Comparison of ENCODE assay signal across 21 mouse cellular contexts in genomic region chr10:90970560-90970959, GRCm38 (mm10).
DNase-seq lines count a peak whose midpoint lies in the region; ATAC-seq lines count a peak whose summit lies in the region.
"Had no signal": no experiment of that assay in that cellular context is flagged by ENCODE, and none has a peak within 500 bp of the region (broad histone marks: within the 10 kb centered on the region; RNA-seq: fewer than 3 reads in every experiment).

No protein-coding gene starts in this region.

- 30% methylated on average over 4 of the region's 4 CpGs for WGBS in kidney, embryonic 16.5 days
- 56% methylated on average over 4 of the region's 4 CpGs for WGBS in neural tube, embryonic 15.5 days

- H3K27ac ChIP-seq in kidney, embryonic 16.5 days (ENCODE audit: low read length), result no peak overlapping the region
- no peak overlapping the region for H3K27ac ChIP-seq in neural tube, embryonic 15.5 days (replicated peaks)
- H3K27ac ChIP-seq: heart, adult 2 months; heart, embryonic 13.5 days; hindbrain, embryonic 13.5 days; limb, embryonic 15.5 days; liver, embryonic 14.5 days; stomach, postnatal 0 days had no signal

- no peak overlapping the region for H3K4me2 ChIP-seq in kidney, embryonic 16.5 days (replicated peaks; ENCODE audit: low read depth, low read length)
- H3K4me2 ChIP-seq in neural tube, embryonic 15.5 days, result no peak overlapping the region

- no peak for ATAC-seq in kidney, embryonic 16.5 days (ENCODE audit: low FRiP score, low TSS enrichment)
- ATAC-seq in neural tube, embryonic 15.5 days (ENCODE audit: low FRiP score), result no peak
- ATAC-seq: CD4-positive, CD25-positive, alpha-beta regulatory T cell, adult 4 months had no signal

- H3K36me3 ChIP-seq in kidney, embryonic 16.5 days (ENCODE audit: insufficient read depth, low read length), result no peaks in the 10 kb centered on the region
- 0 out of 2 replicates have a peak, but pooled peaks cover 6% of the 10 kb centered on the region for H3K36me3 ChIP-seq in neural tube, embryonic 15.5 days
- H3K36me3 ChIP-seq: G1E; heart, embryonic 13.5 days; limb, embryonic 15.5 days had no signal

- DNase-seq in embryo, embryonic 10 days (ENCODE audit: low spot score), result peak; percentile 66
- DNase-seq in embryo, embryonic 9.5 days (ENCODE audit: extremely low spot score), result no peak
- peak; percentile 10 to 15 for DNase-seq in kidney, postnatal 36 days
- peak; percentile 29 for DNase-seq in neural tube, embryonic 10.5 days (ENCODE audit: extremely low spot score, low spot score)
- DNase-seq in left cerebral cortex, adult 18-20 months (ENCODE audit: low spot score in 2 of 2), result no peak
- no peak for DNase-seq in heart, adult 11 months
- DNase-seq: adrenal gland, adult 8-10 months; forebrain, postnatal 0 days; kidney, adult 11 months; right cerebral cortex, postnatal 14 days; thymus, adult 2 months had no signal

- peaks cover 24% of the 10 kb centered on the region for H3K27me3 ChIP-seq in kidney, embryonic 16.5 days (ENCODE audit: insufficient read depth, low read length)
- H3K27me3 ChIP-seq in neural tube, embryonic 15.5 days (replicated peaks), result peaks cover 38% of the 10 kb centered on the region

- no peaks in the 10 kb centered on the region for H3K9me3 ChIP-seq in kidney, embryonic 16.5 days (ENCODE audit: low read length)
- H3K9me3 ChIP-seq in neural tube, embryonic 15.5 days (replicated peaks), result no peaks in the 10 kb centered on the region
- H3K9me3 ChIP-seq: G1E; heart, embryonic 13.5 days; hindbrain, embryonic 13.5 days; limb, embryonic 15.5 days had no signal

- peaks cover 8% of the 10 kb centered on the region for H3K4me1 ChIP-seq in kidney, embryonic 16.5 days (ENCODE audit: insufficient read depth, low read length)
- H3K4me1 ChIP-seq in neural tube, embryonic 15.5 days, result peaks cover 15% of the 10 kb centered on the region

- no peak overlapping the region for H3K4me3 ChIP-seq in kidney, embryonic 16.5 days (ENCODE audit: low read length)
- H3K4me3 ChIP-seq in neural tube, embryonic 15.5 days (replicated peaks), result no peak overlapping the region

- H3K9ac ChIP-seq in kidney, embryonic 16.5 days (replicated peaks; ENCODE audit: low read length), result no peak overlapping the region
- H3K9ac ChIP-seq in neural tube, embryonic 15.5 days (replicated peaks), result no peak overlapping the region
- H3K9ac ChIP-seq: liver, embryonic 14.5 days had no signal

Comparison
In these comparisons a context has a peak if more than half of its experiments do, and no peak if none do; other contexts are left out.
1. DNase-seq: peak in embryo, embryonic 10 days (single experiment), kidney, postnatal 36 days (2 of 2) and neural tube, embryonic 10.5 days (single experiment); none in embryo, embryonic 9.5 days (single experiment), left cerebral cortex, adult 18-20 months (0 of 2) and heart, adult 11 months (single experiment).